Mouse (Mus musculus): ENCODE results near the gene Axl. TPM values are rescaled to one million over a fixed set of nuclear protein-coding genes. Genes with fewer than 3 reads are reported as not detected.
"Not testable (repeated sequence)": the region's sequence is repeated elsewhere in the genome, so short reads cannot be mapped to it uniquely, and the experiment has no call there.

Gene Axl
- polyA plus RNA-seq, 1 experiment, result 232 TPM

DNA sequence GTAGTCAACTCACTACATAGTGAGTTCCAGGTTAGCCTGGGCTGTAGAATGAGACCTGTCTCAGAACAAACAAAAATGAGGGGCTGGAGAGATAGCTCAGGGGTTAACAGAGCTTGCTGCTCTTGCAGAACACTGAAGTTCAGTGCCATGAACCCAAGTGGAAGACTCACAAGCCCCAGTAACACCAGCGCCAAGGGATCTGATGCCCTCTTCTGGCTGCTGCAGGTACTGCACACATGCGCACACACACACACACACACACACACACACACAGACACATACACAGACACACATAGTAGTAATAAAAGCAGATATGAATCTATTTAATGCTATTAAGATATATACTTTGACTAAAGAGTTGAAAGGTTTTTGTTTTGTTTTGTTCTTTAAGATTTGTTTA lies 10.0 kb upstream of the Axl start:
- H3K4me1 ChIP-seq (ENCODE audit: control insufficient read depth, insufficient read depth, low read length), result peaks cover 2% of the 10 kb centered on the region
- H3K27ac ChIP-seq (ENCODE audit: insufficient read depth, low read length), result no peak overlapping the region
- no peak overlapping the region for H3K4me3 ChIP-seq (ENCODE audit: insufficient read depth, low read length)
- TF ChIP-seq CTCF (IDR thresholded peaks at IDR 0.05; ENCODE audit: borderline replicate concordance, insufficient read depth, low read length) (peak; percentile 28; the same call in 1 of the 2 replicates), POLR2A (IDR thresholded peaks at IDR 0.05; ENCODE audit: low read depth, low read length) (no peak)

DNA sequence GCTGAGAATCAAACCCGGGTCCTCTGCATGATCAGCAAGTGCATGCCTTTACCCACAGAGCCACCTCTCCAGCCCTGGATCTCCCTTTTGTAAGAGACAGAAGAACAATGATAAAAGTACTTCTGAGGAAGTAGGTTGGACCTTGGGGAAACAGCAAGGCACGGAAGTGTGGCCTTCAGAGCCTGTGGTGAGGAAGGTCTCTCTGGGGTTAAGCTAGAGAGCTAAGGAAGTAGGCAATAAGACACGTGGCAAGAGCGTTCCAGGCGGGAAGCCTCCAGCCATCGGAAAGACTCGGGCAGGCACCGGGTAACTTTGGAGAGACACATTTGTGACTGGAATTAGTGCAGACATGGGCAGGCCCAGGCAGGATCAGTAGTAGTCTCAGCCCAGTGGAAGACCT lies 6.3 kb upstream of the Axl start:
- H3K4me3 ChIP-seq (ENCODE audit: insufficient read depth, low read length), result no peak overlapping the region

DNA sequence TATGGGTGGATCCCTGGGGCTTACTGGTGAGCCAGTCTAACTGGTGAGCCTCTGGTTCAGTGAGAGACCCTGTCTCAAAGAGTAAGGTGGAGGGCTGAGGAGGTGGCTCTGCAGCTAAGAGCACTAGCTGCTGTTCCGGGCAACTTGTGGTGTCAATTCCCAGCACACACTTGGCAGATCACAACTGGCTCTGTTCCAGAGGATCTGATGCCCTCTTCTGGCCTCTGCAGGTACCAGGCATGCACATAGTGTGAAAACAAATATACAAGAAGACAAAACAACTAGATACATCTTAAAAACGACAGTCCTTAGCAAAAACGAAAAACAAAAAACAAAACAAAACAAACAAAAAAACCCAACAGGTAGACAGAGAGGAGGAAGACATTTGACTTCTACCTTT lies 5.2 kb upstream of the Axl start:
- TF ChIP-seq POLR2A (IDR thresholded peaks at IDR 0.05; ENCODE audit: low read depth, low read length) (no peak), CTCF (IDR thresholded peaks at IDR 0.05; ENCODE audit: borderline replicate concordance, insufficient read depth, low read length) (no peak)
- H3K27ac ChIP-seq (ENCODE audit: insufficient read depth, low read length), result no peak overlapping the region

More for the DNA sequence above, 6.3 kb upstream of the Axl start:
- Histone ChIP-seq H3K4me1 (ENCODE audit: control insufficient read depth, insufficient read depth, low read length) (peaks cover 8% of the 10 kb centered on the region; the same call in 1 of the 2 replicates), H3K27ac (ENCODE audit: insufficient read depth, low read length) (no peak overlapping the region)
- no peak for TF ChIP-seq POLR2A (IDR thresholded peaks at IDR 0.05; ENCODE audit: low read depth, low read length)
- no peak for TF ChIP-seq CTCF (IDR thresholded peaks at IDR 0.05; ENCODE audit: borderline replicate concordance, insufficient read depth, low read length)

DNA sequence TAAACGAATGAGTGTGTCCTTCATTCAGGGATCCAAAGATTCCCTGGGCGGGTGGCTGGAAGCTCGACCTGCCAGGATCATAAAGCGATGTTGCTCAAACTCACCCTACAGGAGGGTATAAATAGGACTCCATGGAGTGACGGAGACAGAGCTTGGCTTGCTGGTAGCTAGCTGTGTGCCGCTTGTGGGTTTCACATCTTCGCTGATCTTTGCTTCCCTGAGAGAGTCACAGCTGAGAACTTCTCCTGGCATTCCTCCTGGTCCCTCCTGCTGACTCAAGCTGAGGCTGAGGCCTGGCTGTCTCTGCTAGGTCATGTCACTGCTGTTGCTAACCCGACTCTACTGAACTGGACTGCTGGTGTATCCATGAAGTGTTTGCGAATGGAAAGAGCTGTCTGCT lies 4.5 kb upstream of the Axl start:
- peaks cover 15% of the 10 kb centered on the region; the same call in 1 of the 2 replicates for H3K4me1 ChIP-seq (ENCODE audit: control insufficient read depth, insufficient read depth, low read length)
- H3K4me3 ChIP-seq (ENCODE audit: insufficient read depth, low read length), result not testable (repeated sequence)

More for the DNA sequence above, 5.2 kb upstream of the Axl start:
- Histone ChIP-seq H3K4me3 (ENCODE audit: insufficient read depth, low read length) (no peak overlapping the region), H3K4me1 (ENCODE audit: control insufficient read depth, insufficient read depth, low read length) (peaks cover 15% of the 10 kb centered on the region; the same call in 1 of the 2 replicates)

DNA sequence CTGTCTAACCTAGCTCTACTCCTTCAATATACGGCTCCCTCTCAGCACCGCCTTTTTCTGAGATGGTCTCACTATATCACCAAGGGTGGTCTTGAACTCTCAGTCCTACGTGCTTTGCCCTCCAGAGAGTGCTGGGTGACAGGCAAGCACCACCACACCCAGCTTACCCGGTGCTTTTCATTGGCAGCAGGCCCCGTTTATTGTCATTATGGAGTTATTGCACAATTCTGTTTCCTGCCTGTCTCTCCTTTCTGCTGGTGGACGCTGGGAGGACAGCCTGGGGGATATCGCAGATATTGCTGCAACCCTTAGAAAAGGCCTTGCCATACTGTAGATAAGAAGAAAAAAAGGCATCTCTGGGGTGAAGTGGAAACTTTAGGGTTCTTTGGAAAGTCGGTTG lies 2.1 kb upstream of the Axl start:
- H3K27ac ChIP-seq (ENCODE audit: insufficient read depth, low read length), result no peak overlapping the region
- H3K4me1 ChIP-seq (ENCODE audit: control insufficient read depth, insufficient read depth, low read length), result peaks cover 19% of the 10 kb centered on the region; the same call in 1 of the 2 replicates
- no peak overlapping the region for H3K4me3 ChIP-seq (ENCODE audit: insufficient read depth, low read length)
- TF ChIP-seq POLR2A (IDR thresholded peaks at IDR 0.05; ENCODE audit: low read depth, low read length), result no peak
- TF ChIP-seq CTCF (IDR thresholded peaks at IDR 0.05; ENCODE audit: borderline replicate concordance, insufficient read depth, low read length), result no peak

More for the DNA sequence above, 4.5 kb upstream of the Axl start:
- peak overlapping the region; percentile 21; the same call in 1 of the 2 replicates for H3K27ac ChIP-seq (ENCODE audit: insufficient read depth, low read length)

DNA sequence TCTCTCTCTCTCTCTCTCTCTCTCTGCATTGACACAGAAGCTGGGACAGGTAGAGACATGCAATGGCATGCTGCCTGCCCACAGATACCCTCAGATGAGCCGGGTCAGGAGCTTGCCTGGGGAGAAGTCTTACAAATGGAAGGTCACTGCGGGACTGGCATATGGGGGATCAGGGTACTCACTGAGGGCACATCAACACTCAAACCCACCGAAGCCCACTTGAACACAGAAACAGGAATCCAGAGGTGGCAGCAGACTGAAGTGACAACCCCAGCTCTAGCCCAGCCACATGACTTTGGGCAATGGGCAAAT lies 580 bp upstream of the Axl start:
- H3K4me3 ChIP-seq (ENCODE audit: insufficient read depth, low read length), result peak overlapping the region; percentile 97
- H3K27ac ChIP-seq (ENCODE audit: insufficient read depth, low read length), result peak overlapping the region; percentile 9; the same call in 1 of the 2 replicates
- H3K4me1 ChIP-seq (ENCODE audit: control insufficient read depth, insufficient read depth, low read length), result peaks cover 23% of the 10 kb centered on the region; the same call in 1 of the 2 replicates
- TF ChIP-seq POLR2A (IDR thresholded peaks at IDR 0.05; ENCODE audit: low read depth, low read length), result no peak
- no peak for TF ChIP-seq CTCF (IDR thresholded peaks at IDR 0.05; ENCODE audit: borderline replicate concordance, insufficient read depth, low read length)

DNA sequence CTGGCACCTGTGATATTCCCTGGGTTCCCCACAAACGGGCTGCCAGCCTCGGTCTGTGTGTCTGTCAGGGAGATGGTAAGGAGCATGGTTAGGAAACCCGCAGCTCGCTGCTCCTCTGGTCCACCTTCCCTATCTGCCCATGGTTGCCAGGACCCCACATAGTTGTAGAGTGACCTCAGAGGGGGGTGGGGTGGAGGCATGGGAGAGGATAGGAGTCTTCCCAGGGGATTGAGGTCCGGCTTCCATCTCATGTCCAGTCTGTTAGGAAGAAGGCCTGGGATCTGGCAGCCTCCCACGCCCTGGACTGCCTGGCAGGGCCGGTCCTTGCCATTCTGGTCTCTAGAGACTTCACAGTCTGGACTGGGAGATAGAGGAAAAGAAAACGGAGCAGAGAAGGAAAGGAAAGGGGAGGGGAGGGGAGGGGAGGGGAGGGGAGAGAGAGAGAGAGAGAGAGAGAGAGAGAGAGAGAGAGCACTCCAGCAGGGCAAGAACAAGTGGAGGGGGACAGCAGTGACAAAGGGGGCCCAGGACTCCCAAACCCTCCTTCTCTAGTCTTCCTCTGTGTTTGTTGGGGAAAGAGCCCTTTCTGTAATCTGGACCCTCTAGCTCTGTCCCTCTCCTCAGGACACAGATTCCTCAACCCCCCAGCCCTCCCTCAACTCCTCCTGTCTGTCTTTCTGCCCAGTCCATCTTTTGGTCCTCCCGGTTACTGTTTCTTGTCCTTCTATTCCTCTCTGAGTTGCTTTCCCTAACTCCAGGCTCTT lies 867 bp downstream of the Axl start:
- peak overlapping the region; percentile 85 for H3K27ac ChIP-seq (ENCODE audit: insufficient read depth, low read length)
- peak overlapping the region; percentile 97 for H3K4me3 ChIP-seq (ENCODE audit: insufficient read depth, low read length)
- peaks cover 27% of the 10 kb centered on the region; the same call in 1 of the 2 replicates for H3K4me1 ChIP-seq (ENCODE audit: control insufficient read depth, insufficient read depth, low read length)
- TF ChIP-seq POLR2A (IDR thresholded peaks at IDR 0.05; ENCODE audit: low read depth, low read length), result peak; percentile 27
- TF ChIP-seq CTCF (IDR thresholded peaks at IDR 0.05; ENCODE audit: borderline replicate concordance, insufficient read depth, low read length), result no peak

DNA sequence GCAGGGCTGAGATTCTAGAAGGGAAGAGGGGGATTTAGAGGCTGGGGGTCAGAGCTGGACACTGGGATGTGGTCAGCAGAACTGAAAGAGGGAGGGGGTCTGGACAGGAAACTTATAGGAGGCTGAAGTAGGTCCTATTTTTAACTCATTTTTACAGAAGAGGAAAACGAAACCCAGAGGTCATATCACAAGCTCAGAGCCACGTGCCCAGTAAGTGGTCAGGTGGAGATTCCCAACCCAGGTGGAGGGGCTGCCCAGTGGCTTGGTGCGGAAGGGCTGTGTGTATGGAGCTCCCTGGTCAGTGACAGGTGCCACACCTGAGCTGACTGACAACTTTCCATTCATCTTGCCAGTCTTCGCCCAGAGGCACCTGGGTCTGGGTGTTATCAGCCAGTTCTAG lies 1.5 kb downstream of the Axl start:
- H3K4me1 ChIP-seq (ENCODE audit: control insufficient read depth, insufficient read depth, low read length), result peaks cover 29% of the 10 kb centered on the region; the same call in 1 of the 2 replicates
- H3K27ac ChIP-seq (ENCODE audit: insufficient read depth, low read length), result peak overlapping the region; percentile 58
- no peak for TF ChIP-seq CTCF (IDR thresholded peaks at IDR 0.05; ENCODE audit: borderline replicate concordance, insufficient read depth, low read length)
- no peak for TF ChIP-seq POLR2A (IDR thresholded peaks at IDR 0.05; ENCODE audit: low read depth, low read length)
- H3K4me3 ChIP-seq (ENCODE audit: insufficient read depth, low read length), result peak overlapping the region; percentile 97

DNA sequence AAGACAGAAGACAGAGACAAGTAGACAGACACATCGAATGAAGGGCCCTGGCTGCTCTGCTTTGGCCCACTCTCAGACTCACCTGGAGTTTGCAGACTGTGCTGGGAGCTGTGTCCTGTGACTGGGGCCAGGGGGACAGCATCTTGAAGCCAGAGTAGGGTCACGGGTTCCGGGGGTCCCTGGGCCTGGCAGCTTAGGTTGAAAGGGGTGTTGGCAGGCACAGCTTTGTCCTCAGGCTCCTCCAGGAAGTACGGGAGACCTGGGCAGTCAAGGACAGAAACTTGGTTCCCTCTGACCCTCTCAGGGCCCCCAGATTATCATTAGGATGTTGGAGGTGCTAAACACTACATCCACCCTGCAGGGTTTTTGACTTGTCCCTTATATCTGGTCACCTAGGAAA lies 2.8 kb downstream of the Axl start:
- peak overlapping the region; percentile 48 for H3K27ac ChIP-seq (ENCODE audit: insufficient read depth, low read length)
- TF ChIP-seq POLR2A (IDR thresholded peaks at IDR 0.05; ENCODE audit: low read depth, low read length), result no peak
- no peak for TF ChIP-seq CTCF (IDR thresholded peaks at IDR 0.05; ENCODE audit: borderline replicate concordance, insufficient read depth, low read length)
- peaks cover 34% of the 10 kb centered on the region; the same call in 1 of the 2 replicates for H3K4me1 ChIP-seq (ENCODE audit: control insufficient read depth, insufficient read depth, low read length)
- peak overlapping the region; percentile 19 for H3K4me3 ChIP-seq (ENCODE audit: insufficient read depth, low read length)

DNA sequence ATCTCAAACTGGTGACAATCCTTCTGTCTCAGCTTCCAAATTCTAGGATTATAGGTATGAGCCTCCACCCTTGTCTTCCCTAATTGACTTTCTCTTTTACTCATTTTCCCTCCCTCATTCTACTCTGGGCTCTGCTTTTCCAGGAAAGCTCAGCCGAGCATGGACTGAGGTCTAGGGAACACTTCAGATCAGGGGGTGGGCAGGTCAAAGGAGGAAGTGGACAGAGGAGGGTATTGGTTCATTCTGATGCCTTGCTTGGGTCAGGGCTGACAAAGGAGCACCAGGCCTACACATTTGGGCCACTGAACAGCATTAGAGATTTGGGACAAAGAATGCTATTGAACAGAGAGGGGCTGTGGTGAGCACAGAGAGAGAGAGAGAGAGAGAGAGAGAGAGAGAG lies 3.7 kb downstream of the Axl start:
- Histone ChIP-seq H3K4me3 (ENCODE audit: insufficient read depth, low read length) (no peak overlapping the region), H3K4me1 (ENCODE audit: control insufficient read depth, insufficient read depth, low read length) (peaks cover 35% of the 10 kb centered on the region), H3K27ac (ENCODE audit: insufficient read depth, low read length) (peak overlapping the region; percentile 89)
- no peak for TF ChIP-seq CTCF (IDR thresholded peaks at IDR 0.05; ENCODE audit: borderline replicate concordance, insufficient read depth, low read length)
- no peak for TF ChIP-seq POLR2A (IDR thresholded peaks at IDR 0.05; ENCODE audit: low read depth, low read length)

All from embryonic fibroblast, embryonic 13.5 days (primary cell).